ENCODE assay signal across 15 mouse cellular contexts in genomic region chr5:75481595-75481994, GRCm38 (mm10).
A peak's percentile ranks its signal among the peaks of the same experiment; 100 is the strongest.
DNase-seq lines count a peak whose midpoint lies in the region; ATAC-seq and TF ChIP-seq lines count a peak whose summit lies in the region.
"Had no signal": no experiment of that assay in that cellular context is flagged by ENCODE, and none has a peak within 500 bp of the region (broad histone marks: within the 10 kb centered on the region; RNA-seq: fewer than 3 reads in every experiment).

No protein-coding gene starts in this region.

- H3K9ac ChIP-seq in embryonic facial prominence, embryonic 12.5 days, result no peak overlapping the region
- H3K9ac ChIP-seq: liver, embryonic 15.5 days; midbrain, embryonic 15.5 days had no signal

- ATAC-seq in embryonic facial prominence, embryonic 12.5 days (ENCODE audit: insufficient number of reproducible peaks, insufficient read depth, low FRiP score, low TSS enrichment), result peak; percentile 28; the same call in 1 of the 2 replicates
- ATAC-seq: lung, postnatal 0 days; midbrain, embryonic 15.5 days had no signal

- H3K4me2 ChIP-seq in embryonic facial prominence, embryonic 12.5 days (replicated peaks), result no peak overlapping the region
- H3K4me2 ChIP-seq: liver, embryonic 15.5 days; midbrain, embryonic 15.5 days had no signal

- 21% methylated on average over 7 of the region's 7 CpGs for WGBS in embryonic facial prominence, embryonic 12.5 days
- WGBS in thymus, adult 2 months, result 80% methylated on average over 7 of the region's 7 CpGs

- DNase-seq in heart, adult 11 months, result peak; percentile 35
- no peak for DNase-seq in heart, adult 8-10 months (ENCODE audit: low spot score)
- DNase-seq in retina, postnatal 1 day, result peak; percentile 46
- DNase-seq in retina, embryonic 14.5 days (ENCODE audit: low spot score), result no peak
- no peak for DNase-seq in thymus, postnatal 25 days
- DNase-seq in thymus, adult 2 months, result no peak
- DNase-seq: gastrocnemius, postnatal 25 days; heart, postnatal 10 days had no signal

- no peaks in the 10 kb centered on the region for H3K9me3 ChIP-seq in embryonic facial prominence, embryonic 12.5 days
- H3K9me3 ChIP-seq: G1E; heart, embryonic 10.5 days; liver, embryonic 15.5 days; midbrain, embryonic 15.5 days had no signal

- no peak overlapping the region for H3K27ac ChIP-seq in embryonic facial prominence, embryonic 12.5 days
- H3K27ac ChIP-seq in thymus, adult 2 months (ENCODE audit: control insufficient read depth, insufficient read depth, low read length), result no peak overlapping the region
- H3K27ac ChIP-seq: heart, embryonic 10.5 days; layer of hippocampus, adult 2 months; liver, embryonic 15.5 days; midbrain, embryonic 15.5 days had no signal

- H3K27me3 ChIP-seq in embryonic facial prominence, embryonic 12.5 days, result no peaks in the 10 kb centered on the region
- no peaks in the 10 kb centered on the region for H3K27me3 ChIP-seq in thymus, adult 2 months (ENCODE audit: control insufficient read depth, insufficient read depth, low read length)
- H3K27me3 ChIP-seq: liver, embryonic 15.5 days had no signal

- no peaks in the 10 kb centered on the region for H3K36me3 ChIP-seq in embryonic facial prominence, embryonic 12.5 days
- H3K36me3 ChIP-seq in thymus, adult 2 months (ENCODE audit: control insufficient read depth, insufficient read depth, low read length), result no peaks in the 10 kb centered on the region
- H3K36me3 ChIP-seq: G1E; heart, embryonic 10.5 days; liver, embryonic 15.5 days; midbrain, embryonic 15.5 days had no signal

- TF ChIP-seq CTCF in thymus, adult 2 months (IDR thresholded peaks at IDR 0.05; ENCODE audit: borderline replicate concordance, control insufficient read depth, extremely low read depth, insufficient read depth, low read length, poor library complexity), result no peak

- H3K4me3 ChIP-seq in embryonic facial prominence, embryonic 12.5 days, result no peak overlapping the region
- H3K4me3 ChIP-seq in thymus, adult 2 months (ENCODE audit: control insufficient read depth, insufficient read depth, low read length), result no peak overlapping the region
- H3K4me3 ChIP-seq: heart, embryonic 10.5 days; layer of hippocampus, adult 2 months; liver, embryonic 15.5 days; midbrain, embryonic 15.5 days had no signal

- no peaks in the 10 kb centered on the region for H3K4me1 ChIP-seq in embryonic facial prominence, embryonic 12.5 days
- H3K4me1 ChIP-seq in thymus, adult 2 months (replicated peaks; ENCODE audit: control insufficient read depth, insufficient read depth, low read length), result no peaks in the 10 kb centered on the region
- H3K4me1 ChIP-seq: heart, embryonic 10.5 days; liver, embryonic 15.5 days had no signal

- no peak for TF ChIP-seq POLR2A in thymus, adult 2 months (IDR thresholded peaks at IDR 0.05; ENCODE audit: control insufficient read depth, extremely low read depth, insufficient read depth, low read length, poor library complexity)

Comparison
In these comparisons a context has a peak if more than half of its experiments do, and no peak if none do; other contexts are left out.
1. DNase-seq: peak in heart, adult 11 months (single experiment) and retina, postnatal 1 day (single experiment); none in heart, adult 8-10 months (single experiment), retina, embryonic 14.5 days (single experiment), thymus, postnatal 25 days (single experiment) and thymus, adult 2 months (single experiment).